Mouse (Mus musculus): Measurements from ENCODE around the gene Spink4.

DNA sequence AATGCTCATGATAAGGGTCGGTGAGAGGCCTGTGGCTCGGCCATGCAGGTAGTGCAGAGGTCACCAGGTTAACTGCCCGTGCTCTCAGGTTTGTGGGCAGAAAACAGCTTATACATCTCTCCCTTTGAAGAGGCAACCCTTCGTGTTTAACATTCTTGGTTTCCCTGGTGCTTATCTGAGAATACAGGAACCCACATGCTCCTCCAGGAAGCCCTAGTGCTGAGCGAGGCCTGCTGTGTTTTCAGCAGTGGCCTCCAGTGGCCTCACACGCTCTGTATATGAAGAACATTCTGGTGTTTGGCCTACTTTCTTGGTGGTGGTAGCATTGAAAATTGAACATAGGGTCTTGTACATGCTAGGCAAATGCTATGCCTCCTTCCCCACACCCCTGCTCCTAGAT is 36.1 kb downstream of the Spink4 start:
- no peak for TF ChIP-seq EP300 (IDR thresholded peaks at IDR 0.05; ENCODE audit: low read depth)
- no peak for TF ChIP-seq CTCF (IDR thresholded peaks at IDR 0.05; ENCODE audit: low read depth)
